Mouse (Mus musculus): ENCODE measurements around the gene Sez6. TPM values are rescaled to one million over a fixed set of nuclear protein-coding genes. Genes with fewer than 3 reads are reported as not detected.

The Sez6 gene
- polyA plus RNA-seq, 1 experiment from 2014 or later = 0.27 TPM

GRCm38 (mm10) chr11:77936846-77937245 lies 6.2 kb downstream of the Sez6 start:
- no peaks in the 10 kb centered on the region for H3K9me3 ChIP-seq (ENCODE audit: low read length)
- H3K27me3 ChIP-seq (ENCODE audit: insufficient read depth, low read length) = peaks cover 73% of the 10 kb centered on the region
- H3K36me3 ChIP-seq (ENCODE audit: insufficient read depth, low read length) = no peaks in the 10 kb centered on the region
- H3K4me3 ChIP-seq (ENCODE audit: low read length) = no peak overlapping the region
- H3K4me2 ChIP-seq (replicated peaks; ENCODE audit: low read depth, low read length) = no peak overlapping the region
- no peak overlapping the region for H3K27ac ChIP-seq (ENCODE audit: low read length)
- H3K4me1 ChIP-seq (ENCODE audit: insufficient read depth, low read length) = peaks cover 1% of the 10 kb centered on the region; the same call in 1 of the 2 replicates
- ATAC-seq (ENCODE audit: low FRiP score, low TSS enrichment) = no peak
- WGBS = 14% methylated on average over 8 of the region's 8 CpGs
- no peak overlapping the region for H3K9ac ChIP-seq (replicated peaks; ENCODE audit: low read length)

GRCm38 (mm10) chr11:77937649-77938410 lies 7.2 kb downstream of the Sez6 start:
- peaks cover 66% of the 10 kb centered on the region for H3K27me3 ChIP-seq (ENCODE audit: insufficient read depth, low read length)
- no peaks in the 10 kb centered on the region for H3K36me3 ChIP-seq (ENCODE audit: insufficient read depth, low read length)
- H3K4me1 ChIP-seq (ENCODE audit: insufficient read depth, low read length) = no peaks in the 10 kb centered on the region
- no peak overlapping the region for H3K27ac ChIP-seq (ENCODE audit: low read length)
- H3K9me3 ChIP-seq (ENCODE audit: low read length) = no peaks in the 10 kb centered on the region
- no peak overlapping the region for H3K9ac ChIP-seq (replicated peaks; ENCODE audit: low read length)
- 20% methylated on average over 4 of the region's 4 CpGs for WGBS
- no peak for ATAC-seq (ENCODE audit: low FRiP score, low TSS enrichment)
- no peak overlapping the region for H3K4me2 ChIP-seq (replicated peaks; ENCODE audit: low read depth, low read length)
- H3K4me3 ChIP-seq (ENCODE audit: low read length) = no peak overlapping the region

GRCm38 (mm10) chr11:77942230-77942629 lies 11.6 kb downstream of the Sez6 start:
- Histone ChIP-seq H3K36me3 (ENCODE audit: insufficient read depth, low read length) (no peaks in the 10 kb centered on the region), H3K27me3 (ENCODE audit: insufficient read depth, low read length) (peaks cover 35% of the 10 kb centered on the region), H3K4me2 (replicated peaks; ENCODE audit: low read depth, low read length) (no peak overlapping the region), H3K9me3 (ENCODE audit: low read length) (no peaks in the 10 kb centered on the region), H3K27ac (ENCODE audit: low read length) (no peak overlapping the region), H3K4me1 (ENCODE audit: insufficient read depth, low read length) (no peaks in the 10 kb centered on the region), H3K9ac (replicated peaks; ENCODE audit: low read length) (no peak overlapping the region), H3K4me3 (ENCODE audit: low read length) (no peak overlapping the region)
- ATAC-seq (ENCODE audit: low FRiP score, low TSS enrichment) = no peak
- WGBS = 11% methylated on average over 5 of the region's 5 CpGs

- 5% methylated on average over 9 of the region's 9 CpGs for WGBS
- Histone ChIP-seq H3K4me2 (replicated peaks; ENCODE audit: low read depth, low read length) (no peak overlapping the region), H3K27ac (ENCODE audit: low read length) (no peak overlapping the region), H3K4me1 (ENCODE audit: insufficient read depth, low read length) (peaks cover 5% of the 10 kb centered on the region; the same call in 1 of the 2 replicates), H3K27me3 (ENCODE audit: insufficient read depth, low read length) (peaks cover 54% of the 10 kb centered on the region), H3K36me3 (ENCODE audit: insufficient read depth, low read length) (no peaks in the 10 kb centered on the region), H3K9me3 (ENCODE audit: low read length) (no peaks in the 10 kb centered on the region), H3K4me3 (ENCODE audit: low read length) (no peak overlapping the region), H3K9ac (replicated peaks; ENCODE audit: low read length) (no peak overlapping the region)
- ATAC-seq (ENCODE audit: low FRiP score, low TSS enrichment) = no peak
Observed at GRCm38 (mm10) chr11:77947860-77948259, 17.3 kb downstream of the Sez6 start.

- WGBS = 33% methylated on average over 12 of the region's 12 CpGs
- peaks cover 5% of the 10 kb centered on the region; the same call in 1 of the 2 replicates for H3K4me1 ChIP-seq (ENCODE audit: insufficient read depth, low read length)
- H3K4me2 ChIP-seq (replicated peaks; ENCODE audit: low read depth, low read length) = no peak overlapping the region
- H3K36me3 ChIP-seq (ENCODE audit: insufficient read depth, low read length) = no peaks in the 10 kb centered on the region
- no peaks in the 10 kb centered on the region for H3K9me3 ChIP-seq (ENCODE audit: low read length)
- peaks cover 62% of the 10 kb centered on the region for H3K27me3 ChIP-seq (ENCODE audit: insufficient read depth, low read length)
- no peak overlapping the region for H3K27ac ChIP-seq (ENCODE audit: low read length)
- no peak for ATAC-seq (ENCODE audit: low FRiP score, low TSS enrichment)
- no peak overlapping the region for H3K9ac ChIP-seq (replicated peaks; ENCODE audit: low read length)
- H3K4me3 ChIP-seq (ENCODE audit: low read length) = no peak overlapping the region
Observed at GRCm38 (mm10) chr11:77950125-77950685, 19.6 kb downstream of the Sez6 start.

GRCm38 (mm10) chr11:77950797-77951228 lies 20.2 kb downstream of the Sez6 start:
- no peaks in the 10 kb centered on the region for H3K36me3 ChIP-seq (ENCODE audit: insufficient read depth, low read length)
- H3K4me1 ChIP-seq (ENCODE audit: insufficient read depth, low read length) = peaks cover 5% of the 10 kb centered on the region; the same call in 1 of the 2 replicates
- WGBS = 62% methylated on average over 5 of the region's 5 CpGs
- no peak overlapping the region for H3K27ac ChIP-seq (ENCODE audit: low read length)
- no peak for ATAC-seq (ENCODE audit: low FRiP score, low TSS enrichment)
- no peaks in the 10 kb centered on the region for H3K9me3 ChIP-seq (ENCODE audit: low read length)
- peaks cover 62% of the 10 kb centered on the region for H3K27me3 ChIP-seq (ENCODE audit: insufficient read depth, low read length)
- H3K4me2 ChIP-seq (replicated peaks; ENCODE audit: low read depth, low read length) = no peak overlapping the region
- H3K9ac ChIP-seq (replicated peaks; ENCODE audit: low read length) = no peak overlapping the region
- H3K4me3 ChIP-seq (ENCODE audit: low read length) = no peak overlapping the region

- H3K27me3 ChIP-seq (ENCODE audit: insufficient read depth, low read length) = peaks cover 44% of the 10 kb centered on the region
- H3K4me3 ChIP-seq (ENCODE audit: low read length) = no peak overlapping the region
- 36% methylated on average over 9 of the region's 9 CpGs for WGBS
- H3K9ac ChIP-seq (replicated peaks; ENCODE audit: low read length) = no peak overlapping the region
- no peaks in the 10 kb centered on the region for H3K9me3 ChIP-seq (ENCODE audit: low read length)
- no peak overlapping the region for H3K27ac ChIP-seq (ENCODE audit: low read length)
- H3K4me2 ChIP-seq (replicated peaks; ENCODE audit: low read depth, low read length) = no peak overlapping the region
- no peaks in the 10 kb centered on the region for H3K36me3 ChIP-seq (ENCODE audit: insufficient read depth, low read length)
- no peaks in the 10 kb centered on the region for H3K4me1 ChIP-seq (ENCODE audit: insufficient read depth, low read length)
- no peak for ATAC-seq (ENCODE audit: low FRiP score, low TSS enrichment)
Observed at GRCm38 (mm10) chr11:77953671-77954070, 23.1 kb downstream of the Sez6 start.

GRCm38 (mm10) chr11:77956428-77956827 lies 25.8 kb downstream of the Sez6 start:
- WGBS = 52% methylated on average over 3 of the region's 3 CpGs
- Histone ChIP-seq H3K27ac (ENCODE audit: low read length) (no peak overlapping the region), H3K4me3 (ENCODE audit: low read length) (no peak overlapping the region), H3K4me1 (ENCODE audit: insufficient read depth, low read length) (no peaks in the 10 kb centered on the region), H3K9me3 (ENCODE audit: low read length) (no peaks in the 10 kb centered on the region), H3K36me3 (ENCODE audit: insufficient read depth, low read length) (no peaks in the 10 kb centered on the region), H3K9ac (replicated peaks; ENCODE audit: low read length) (no peak overlapping the region), H3K4me2 (replicated peaks; ENCODE audit: low read depth, low read length) (no peak overlapping the region), H3K27me3 (ENCODE audit: insufficient read depth, low read length) (peaks cover 35% of the 10 kb centered on the region)
- ATAC-seq (ENCODE audit: low FRiP score, low TSS enrichment) = no peak

GRCm38 (mm10) chr11:77958268-77958667 lies 27.7 kb downstream of the Sez6 start:
- H3K36me3 ChIP-seq (ENCODE audit: insufficient read depth, low read length) = no peaks in the 10 kb centered on the region
- H3K27me3 ChIP-seq (ENCODE audit: insufficient read depth, low read length) = peaks cover 25% of the 10 kb centered on the region
- no peaks in the 10 kb centered on the region for H3K4me1 ChIP-seq (ENCODE audit: insufficient read depth, low read length)
- H3K4me3 ChIP-seq (ENCODE audit: low read length) = no peak overlapping the region
- no peak overlapping the region for H3K4me2 ChIP-seq (replicated peaks; ENCODE audit: low read depth, low read length)
- H3K27ac ChIP-seq (ENCODE audit: low read length) = no peak overlapping the region
- no peak for ATAC-seq (ENCODE audit: low FRiP score, low TSS enrichment)
- no peaks in the 10 kb centered on the region for H3K9me3 ChIP-seq (ENCODE audit: low read length)
- H3K9ac ChIP-seq (replicated peaks; ENCODE audit: low read length) = no peak overlapping the region
- WGBS = 88% methylated on average over 2 of the region's 2 CpGs

- H3K27me3 ChIP-seq (ENCODE audit: insufficient read depth, low read length) = peaks cover 24% of the 10 kb centered on the region
- H3K27ac ChIP-seq (ENCODE audit: low read length) = no peak overlapping the region
- H3K4me2 ChIP-seq (replicated peaks; ENCODE audit: low read depth, low read length) = no peak overlapping the region
- no peak for ATAC-seq (ENCODE audit: low FRiP score, low TSS enrichment)
- no peaks in the 10 kb centered on the region for H3K9me3 ChIP-seq (ENCODE audit: low read length)
- H3K36me3 ChIP-seq (ENCODE audit: insufficient read depth, low read length) = no peaks in the 10 kb centered on the region
- 69% methylated on average over 9 of the region's 9 CpGs for WGBS
- H3K4me1 ChIP-seq (ENCODE audit: insufficient read depth, low read length) = no peaks in the 10 kb centered on the region
- H3K4me3 ChIP-seq (ENCODE audit: low read length) = no peak overlapping the region
- H3K9ac ChIP-seq (replicated peaks; ENCODE audit: low read length) = no peak overlapping the region
Observed at GRCm38 (mm10) chr11:77958932-77959331, 28.3 kb downstream of the Sez6 start.

All from kidney, embryonic 16.5 days (tissue).